Mouse (Mus musculus) liver, adult 2 months (tissue): Measurements from ENCODE around the gene Mtg2. TPM values are rescaled to one million over a fixed set of nuclear protein-coding genes. Genes with fewer than 3 reads are reported as not detected.

Source experiments
- DNase-seq: peaks from one replicate; pipeline ENCODE4 v3.0.0-alpha.2; 2011; ENCODE audit warnings: low read depth, low spot score; ENCODE audit errors: extremely low read depth
- H3K27ac ChIP-seq: fragments of 200-500 bp; replicated peaks from 2 replicates; pipeline ENCODE4 v1.5.1; 2012; ENCODE audit warnings: low read depth, mild to moderate bottlenecking, control low read depth, inconsistent platforms, low read length; ENCODE audit not compliant: insufficient read depth
- H3K27me3 ChIP-seq: fragments of 200-500 bp; 2 replicates; pipeline ENCODE4 v1.6.1; 2012; ENCODE audit warnings: mild to moderate bottlenecking, moderate library complexity, low read length, inconsistent platforms; ENCODE audit not compliant: control insufficient read depth, insufficient read depth
- H3K36me3 ChIP-seq: fragments of 200-500 bp; 2 replicates; pipeline ENCODE4 v1.6.1; 2012; ENCODE audit warnings: low read length, inconsistent platforms; ENCODE audit not compliant: control insufficient read depth, insufficient read depth
- H3K4me1 ChIP-seq: fragments of 200-500 bp; 2 replicates; pipeline ENCODE4 v1.6.1; 2011; ENCODE audit warnings: low read length; ENCODE audit not compliant: control insufficient read depth, insufficient read depth
- H3K4me3 ChIP-seq: fragments of 200-500 bp; 2 replicates; pipeline ENCODE4 v1.5.1; 2011; ENCODE audit warnings: low read depth, mild to moderate bottlenecking, control low read depth, low read length, moderate library complexity; ENCODE audit not compliant: insufficient read depth
- H3K79me2 ChIP-seq: fragments of 200-500 bp; 2 replicates; pipeline ENCODE4 v1.6.1; 2012; ENCODE audit warnings: inconsistent platforms, mild to moderate bottlenecking, low read length, moderate library complexity; ENCODE audit not compliant: control insufficient read depth, insufficient read depth
- H3K9ac ChIP-seq: fragments of 200-500 bp; 2 replicates; pipeline ENCODE4 v1.6.1; 2012; ENCODE audit warnings: low read depth, mild to moderate bottlenecking, control low read depth, inconsistent platforms, low read length
- CTCF ChIP-seq: fragments of 200-500 bp; IDR thresholded peaks from 2 replicates; pipeline ENCODE4 v1.5.1; 2011; ENCODE audit warnings: low read depth, low read length, control low read depth
- POLR2A ChIP-seq: fragments of 200-500 bp; IDR thresholded peaks from 2 replicates; pipeline ENCODE4 v1.6.1; 2011; ENCODE audit warnings: low read length, control low read depth; ENCODE audit not compliant: insufficient read depth; ENCODE audit errors: extremely low read depth
- WGBS: fragments of 180-500 bp; shearing (Covaris S2); methylation state at CpG from one replicate; pipeline ENCODE4 v1.1.7; 2018; 5-methylcytosine and 5-hydroxymethylcytosine counted together
- polyA plus RNA-seq: library from polyadenylated mRNA; depleted of rRNA; stranded (reverse); fragments of >200 nt; gene quantifications from 2 replicates; pipeline ENCODE4 v1.2.3, GENCODE M21; 2012; rRNA removed
- total RNA-seq: library from RNA; depleted of rRNA; stranded (reverse); fragments of >200 nt; gene quantifications from 2 replicates; pipeline ENCODE4 v1.2.3, GENCODE M21; 2014; rRNA removed

Mtg2 gene
- total and polyA plus RNA-seq, 2 experiments: 17.8 to 19.6 TPM

- Histone ChIP-seq H3K4me1 (peaks cover 27% of the 10 kb centered on the region), H3K27ac (no peak overlapping the region), H3K27me3 (no peaks in the 10 kb centered on the region), H3K36me3 (no peaks in the 10 kb centered on the region), H3K79me2 (peaks cover 24% of the 10 kb centered on the region), H3K4me3 (no peak overlapping the region), H3K9ac (no peak overlapping the region)
- DNase-seq: no peak
- WGBS: 47% methylated on average over 1 of the region's 1 CpGs
- TF ChIP-seq CTCF (no peak), POLR2A (no peak)
These were observed 57.3 kb downstream of the Mtg2 start for GRCm38 (mm10) chr2:180127675-180128074.

GRCm38 (mm10) chr2:180133231-180133630, 62.8 kb downstream of the Mtg2 start:
- no peak for TF ChIP-seq POLR2A
- no peak for TF ChIP-seq CTCF
- Histone ChIP-seq H3K4me3 (no peak overlapping the region), H3K27me3 (no peaks in the 10 kb centered on the region), H3K4me1 (peaks cover 2% of the 10 kb centered on the region), H3K36me3 (peaks cover 2% of the 10 kb centered on the region), H3K9ac (no peak overlapping the region), H3K79me2 (peaks cover 24% of the 10 kb centered on the region; the same call in 1 of the 2 replicates), H3K27ac (no peak overlapping the region)
- no peak for DNase-seq
- WGBS: 86% methylated on average over 4 of the region's 4 CpGs

GRCm38 (mm10) chr2:180133911-180134310, 63.5 kb downstream of the Mtg2 start:
- H3K27ac ChIP-seq: no peak overlapping the region
- 64% methylated on average over 3 of the region's 3 CpGs for WGBS

GRCm38 (mm10) chr2:180135414-180135813, 65.0 kb downstream of the Mtg2 start:
- Histone ChIP-seq H3K79me2 (peaks cover 19% of the 10 kb centered on the region; the same call in 1 of the 2 replicates), H3K4me1 (peaks cover 2% of the 10 kb centered on the region), H3K27me3 (no peaks in the 10 kb centered on the region), H3K4me3 (no peak overlapping the region), H3K27ac (no peak overlapping the region), H3K36me3 (peaks cover 11% of the 10 kb centered on the region), H3K9ac (no peak overlapping the region)
- DNase-seq: no peak
- WGBS: 85% methylated on average over 5 of the region's 5 CpGs
- no peak for TF ChIP-seq CTCF
- TF ChIP-seq POLR2A: no peak

More at GRCm38 (mm10) chr2:180133911-180134310, 63.5 kb downstream of the Mtg2 start:
- Histone ChIP-seq H3K4me1 (peaks cover 2% of the 10 kb centered on the region), H3K36me3 (peaks cover 2% of the 10 kb centered on the region), H3K79me2 (peaks cover 24% of the 10 kb centered on the region; the same call in 1 of the 2 replicates), H3K4me3 (no peak overlapping the region), H3K9ac (no peak overlapping the region), H3K27me3 (no peaks in the 10 kb centered on the region)
- no peak for DNase-seq
- TF ChIP-seq POLR2A: no peak
- no peak for TF ChIP-seq CTCF

Other genes with a start within 250 kb of the Mtg2 start
- 4.0 and 4.2 TPM in 2 replicates for gene Taf4, start 93.9 kb upstream of the Mtg2 start, total RNA-seq
- 3.9 and 4.3 TPM in 2 replicates for gene Taf4, start 93.9 kb upstream of the Mtg2 start, polyA plus RNA-seq
- gene Lsm14b, start 45.6 kb upstream of the Mtg2 start, total RNA-seq: 15.0 and 19.3 TPM in 2 replicates
- 14.5 and 15.4 TPM in 2 replicates for gene Lsm14b, start 45.6 kb upstream of the Mtg2 start, polyA plus RNA-seq
- 191 and 199 TPM in 2 replicates for gene Psma7, start 28.2 kb upstream of the Mtg2 start, total RNA-seq
- 155 and 160 TPM in 2 replicates for gene Psma7, start 28.2 kb upstream of the Mtg2 start, polyA plus RNA-seq
- 2.0 and 2.3 TPM in 2 replicates for gene Ss18l1, start 28.1 kb upstream of the Mtg2 start, total RNA-seq
- 3.8 and 4.6 TPM in 2 replicates for gene Ss18l1, start 28.1 kb upstream of the Mtg2 start, polyA plus RNA-seq
- gene Hrh3, start 33.9 kb downstream of the Mtg2 start, total RNA-seq: 0.07 TPM in 1 of 2 replicates, not detected in the other
- gene Hrh3, start 33.9 kb downstream of the Mtg2 start, polyA plus RNA-seq: not detected in 2 replicates
- gene Osbpl2, start 48.7 kb downstream of the Mtg2 start, total RNA-seq: 21.4 and 21.9 TPM in 2 replicates
- gene Osbpl2, start 48.7 kb downstream of the Mtg2 start, polyA plus RNA-seq: 14.0 and 15.0 TPM in 2 replicates
- 30.7 and 37.1 TPM in 2 replicates for gene Adrm1, start 100.9 kb downstream of the Mtg2 start, total RNA-seq
- gene Adrm1, start 100.9 kb downstream of the Mtg2 start, polyA plus RNA-seq: 95.4 and 107 TPM in 2 replicates
- gene Lama5, start 155.3 kb downstream of the Mtg2 start, total RNA-seq: 0.65 and 0.74 TPM in 2 replicates
- 1.6 and 4.0 TPM in 2 replicates for gene Lama5, start 155.3 kb downstream of the Mtg2 start, polyA plus RNA-seq
- 713 and 1,049 TPM in 2 replicates for gene Rps21, start 186.8 kb downstream of the Mtg2 start, total RNA-seq
- 880 and 922 TPM in 2 replicates for gene Rps21, start 186.8 kb downstream of the Mtg2 start, polyA plus RNA-seq
- gene Cables2, start 202.9 kb downstream of the Mtg2 start, total RNA-seq: 8.9 and 10.3 TPM in 2 replicates
- gene Cables2, start 202.9 kb downstream of the Mtg2 start, polyA plus RNA-seq: 29.2 and 29.5 TPM in 2 replicates
- gene Rbbp8nl, start 219.3 kb downstream of the Mtg2 start, total RNA-seq: not detected in 2 replicates
- gene Rbbp8nl, start 219.3 kb downstream of the Mtg2 start, polyA plus RNA-seq: not detected in 2 replicates